Mouse (Mus musculus) frontal cortex, postnatal 36 days (tissue): ENCODE data around the gene Nfib.

Experiments used
- DNase-seq, 2 experiments: peaks; one replicate each; pipeline ENCODE4 v3.0.0; 2022; ENCODE audit warnings: low spot score in 2 of 2

The Nfib gene

DNA sequence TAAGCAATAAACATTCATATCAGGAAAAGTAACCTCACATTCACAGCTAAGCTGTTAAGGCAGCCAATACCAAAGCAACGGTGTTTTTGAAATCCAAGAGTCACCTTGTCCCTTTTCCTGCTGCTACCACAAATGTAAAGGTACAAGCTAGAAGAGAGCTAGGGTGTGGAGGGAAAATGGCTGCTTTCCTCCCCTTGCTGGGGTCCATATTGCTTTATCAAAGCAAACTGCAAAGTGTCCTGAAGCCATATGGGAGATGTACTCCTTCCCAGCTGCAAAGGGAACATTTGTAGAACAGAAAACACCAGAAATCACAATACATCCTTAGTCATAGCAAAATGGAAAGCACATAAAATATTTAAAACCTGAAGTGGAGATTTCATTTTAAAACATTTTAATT is 456.6 kb downstream of the Nfib start:
- DNase-seq: no peak

DNA sequence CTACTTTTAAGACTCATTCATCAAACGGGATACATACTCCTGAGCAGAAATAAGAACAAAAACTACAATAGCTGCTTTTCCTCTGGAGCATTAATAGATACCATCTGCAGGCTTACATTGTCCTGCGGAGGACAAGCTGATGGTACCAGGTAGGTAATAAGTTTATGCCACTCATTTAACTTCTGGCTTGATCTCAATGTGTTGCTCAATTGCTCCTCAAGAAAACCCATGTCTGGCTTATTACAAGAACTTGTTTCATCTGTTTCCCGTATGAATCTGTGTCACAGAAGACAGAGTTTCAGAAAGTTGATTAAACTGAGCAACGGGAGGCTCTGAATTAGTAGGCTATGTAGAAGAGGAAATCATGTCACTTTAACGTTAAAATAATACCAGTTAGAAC is 457.5 kb downstream of the Nfib start:
- DNase-seq: no peak

DNA sequence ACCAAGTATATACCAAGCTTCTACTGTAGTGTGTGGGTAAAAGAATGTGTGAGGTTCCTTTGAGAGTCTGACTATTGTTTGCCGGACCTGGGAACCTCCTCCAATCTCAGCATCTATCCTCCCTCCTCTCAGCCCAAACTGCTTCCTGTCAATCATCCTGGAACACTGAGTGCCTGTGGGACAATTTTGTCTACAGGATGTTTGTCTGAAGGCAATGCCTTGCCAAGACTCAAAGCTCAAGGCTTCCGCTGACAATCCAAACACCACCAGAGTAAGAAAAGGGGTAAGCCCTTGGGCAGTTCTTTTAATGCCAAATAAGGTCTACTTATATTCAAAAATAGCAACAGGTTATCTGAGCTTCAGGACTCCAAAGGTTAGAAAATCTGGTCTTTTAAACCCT is 459.3 kb downstream of the Nfib start:
- DNase-seq: no peak
